Comparison of ENCODE assay signal across 21 mouse cellular contexts in the genomic region with DNA sequence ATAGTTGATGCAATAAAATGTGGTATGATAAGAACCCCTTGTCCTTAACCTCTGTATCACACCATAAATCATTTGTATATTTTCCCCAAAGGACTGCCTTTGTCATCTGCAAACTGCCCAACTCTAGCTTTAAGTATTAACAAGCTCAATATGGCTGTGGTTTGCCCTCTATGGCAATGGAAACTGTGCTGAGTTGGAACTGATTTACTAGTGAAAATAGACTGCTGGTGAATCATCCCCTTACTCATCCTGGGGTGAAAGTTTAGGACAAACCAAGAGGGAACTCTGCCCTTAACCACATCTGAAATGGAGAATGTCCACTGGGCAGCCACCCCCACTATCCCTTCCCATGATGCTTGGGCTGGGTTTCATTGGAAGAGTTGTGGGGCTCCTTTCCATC.
"Had no signal": no experiment of that assay in that cellular context is flagged by ENCODE, and none has a peak within 500 bp of the region (broad histone marks: within the 10 kb centered on the region; RNA-seq: fewer than 3 reads in every experiment).

No protein-coding gene starts in this region.

- H3K4me1 ChIP-seq: kidney, embryonic 15.5 days; limb, embryonic 12.5 days; limb, embryonic 15.5 days; midbrain, embryonic 12.5 days; midbrain, embryonic 15.5 days; neural tube, embryonic 13.5 days had no signal

- H3K27me3 ChIP-seq: kidney, embryonic 15.5 days; limb, embryonic 12.5 days; limb, embryonic 15.5 days; midbrain, embryonic 12.5 days; midbrain, embryonic 15.5 days; neural tube, embryonic 13.5 days had no signal

- H3K9me3 ChIP-seq: kidney, embryonic 15.5 days; limb, embryonic 12.5 days; limb, embryonic 15.5 days; midbrain, embryonic 12.5 days; midbrain, embryonic 15.5 days; neural tube, embryonic 13.5 days had no signal

- H3K4me2 ChIP-seq: kidney, embryonic 15.5 days; limb, embryonic 12.5 days; limb, embryonic 15.5 days; liver, embryonic 11.5 days; lung, embryonic 14.5 days; midbrain, embryonic 12.5 days; midbrain, embryonic 15.5 days; neural tube, embryonic 13.5 days had no signal

- H3K36me3 ChIP-seq: kidney, embryonic 15.5 days; limb, embryonic 12.5 days; limb, embryonic 15.5 days; midbrain, embryonic 12.5 days; midbrain, embryonic 15.5 days; neural tube, embryonic 13.5 days had no signal

- H3K27ac ChIP-seq: kidney, embryonic 15.5 days; limb, embryonic 12.5 days; limb, embryonic 15.5 days; liver, embryonic 14.5 days; macrophage; midbrain, embryonic 12.5 days; midbrain, embryonic 15.5 days; neural tube, embryonic 13.5 days had no signal

- ATAC-seq: liver, postnatal 0 days; lung, postnatal 0 days; midbrain, embryonic 15.5 days had no signal

- DNase-seq: kidney, postnatal 10 days; kidney, postnatal 36 days; left cerebral cortex, postnatal 4 days; liver, postnatal 0 days; lung, embryonic 14.5 days; retina, postnatal 1 day; right cerebral cortex, postnatal 25 days; thymus, adult 2 months; thymus, postnatal 14 days; thymus, postnatal 4 days had no signal

- H3K9ac ChIP-seq: kidney, embryonic 15.5 days; limb, embryonic 12.5 days; limb, embryonic 15.5 days; liver, embryonic 14.5 days; liver, postnatal 0 days; lung, embryonic 14.5 days; midbrain, embryonic 12.5 days; midbrain, embryonic 15.5 days; neural tube, embryonic 13.5 days had no signal

- H3K4me3 ChIP-seq: kidney, embryonic 15.5 days; limb, embryonic 12.5 days; limb, embryonic 15.5 days; midbrain, embryonic 12.5 days; midbrain, embryonic 15.5 days; myocyte; neural tube, embryonic 13.5 days had no signal
